In the genomic region with DNA sequence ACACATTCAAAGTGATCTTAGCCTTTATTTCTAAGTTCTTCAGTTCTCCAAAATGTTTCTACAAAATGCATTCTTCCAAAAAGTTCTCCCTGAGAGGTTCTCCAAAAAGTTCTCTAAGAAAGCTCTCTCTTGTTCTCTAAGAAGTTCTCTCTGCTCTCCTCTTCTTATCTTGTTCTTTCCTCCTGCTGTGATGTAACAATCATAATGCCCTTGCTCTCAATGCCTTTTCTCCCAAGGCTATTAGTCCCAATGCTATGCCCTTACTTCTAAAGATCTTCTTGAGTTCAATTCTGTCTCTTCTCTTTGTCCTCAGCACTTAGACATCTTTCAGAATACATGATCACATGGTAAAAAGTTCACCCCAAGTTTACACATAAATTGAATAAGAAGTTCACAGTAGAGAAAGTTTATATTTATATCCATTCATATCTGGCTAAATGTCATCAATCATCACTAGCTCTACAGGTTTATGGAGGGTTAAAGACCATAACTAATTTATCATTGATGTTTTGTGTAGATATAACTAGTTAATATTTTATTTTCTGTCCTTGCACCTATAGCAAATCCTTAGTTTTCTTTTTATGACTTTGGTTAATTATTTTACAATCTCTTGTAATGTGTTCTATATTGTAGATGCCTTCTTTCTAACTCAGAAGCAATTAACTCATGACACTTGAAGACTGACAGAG, we compare ENCODE assay signal across 21 mouse cellular contexts. TPM values are rescaled to one million over a fixed set of nuclear protein-coding genes. Genes with fewer than 3 reads are reported as not detected.
DNase-seq lines count a peak whose midpoint lies in the region; ATAC-seq and TF ChIP-seq lines count a peak whose summit lies in the region.
"Had no signal": no experiment of that assay in that cellular context is flagged by ENCODE, and none has a peak within 500 bp of the region (broad histone marks: within the 10 kb centered on the region; RNA-seq: fewer than 3 reads in every experiment).

No protein-coding gene starts in this region.

- H3K9me3 ChIP-seq in intestine, embryonic 15.5 days = no peaks in the 10 kb centered on the region
- H3K9me3 ChIP-seq in intestine, postnatal 0 days (ENCODE audit: control insufficient read depth) = no peaks in the 10 kb centered on the region
- H3K9me3 ChIP-seq in intestine, embryonic 16.5 days (ENCODE audit: control insufficient read depth, low read length) = no peaks in the 10 kb centered on the region
- H3K9me3 ChIP-seq: G1E had no signal

- DNase-seq in ovary, postnatal 14 days (ENCODE audit: low spot score) = no peak
- DNase-seq: adrenal gland, adult 2 months; adrenal gland, adult 8-10 months; adrenal gland, postnatal 10 days; adrenal gland, postnatal 14 days; adrenal gland, postnatal 25 days; adrenal gland, postnatal 36 days; B cell, adult 2 months; cerebellum, adult 11 months; cerebellum, adult 11-12 months; cerebellum, adult 18-20 months had no signal

- no peak for TF ChIP-seq CTCF in intestine, postnatal 0 days (IDR thresholded peaks at IDR 0.05; ENCODE audit: low read depth)

- ATAC-seq in intestine, embryonic 15.5 days = peak; percentile 85
- no peak for ATAC-seq in intestine, postnatal 0 days
- peak; percentile 81 for ATAC-seq in intestine, embryonic 16.5 days
- ATAC-seq: activated CD4-positive, CD25-positive, alpha-beta regulatory T cell, adult 4 months; CD4-positive, CD25-positive, alpha-beta regulatory T cell, adult 4 months; Patski had no signal

- no peaks in the 10 kb centered on the region for H3K4me1 ChIP-seq in intestine, embryonic 15.5 days (replicated peaks)
- H3K4me1 ChIP-seq in intestine, postnatal 0 days (replicated peaks; ENCODE audit: control insufficient read depth, insufficient read depth, low read length) = no peaks in the 10 kb centered on the region
- no peaks in the 10 kb centered on the region for H3K4me1 ChIP-seq in intestine, embryonic 16.5 days (ENCODE audit: control insufficient read depth, insufficient read depth, low read length)

- H3K4me2 ChIP-seq in intestine, embryonic 15.5 days (replicated peaks) = no peak overlapping the region
- no peak overlapping the region for H3K4me2 ChIP-seq in intestine, postnatal 0 days (replicated peaks; ENCODE audit: low read depth)
- H3K4me2 ChIP-seq in intestine, embryonic 16.5 days (ENCODE audit: low read depth, low read length) = no peak overlapping the region

- no peaks in the 10 kb centered on the region for H3K36me3 ChIP-seq in intestine, embryonic 15.5 days
- no peaks in the 10 kb centered on the region for H3K36me3 ChIP-seq in intestine, postnatal 0 days (ENCODE audit: control insufficient read depth, insufficient read depth)
- H3K36me3 ChIP-seq in intestine, embryonic 16.5 days (ENCODE audit: control insufficient read depth, insufficient read depth, low read length) = no peaks in the 10 kb centered on the region
- H3K36me3 ChIP-seq: G1E had no signal

- H3K27me3 ChIP-seq in intestine, embryonic 15.5 days (replicated peaks) = no peaks in the 10 kb centered on the region
- no peaks in the 10 kb centered on the region for H3K27me3 ChIP-seq in intestine, postnatal 0 days (replicated peaks; ENCODE audit: control insufficient read depth, insufficient read depth, low read length)
- H3K27me3 ChIP-seq in intestine, embryonic 16.5 days (replicated peaks; ENCODE audit: control insufficient read depth, insufficient read depth, low read length) = no peaks in the 10 kb centered on the region
- H3K27me3 ChIP-seq: CH12.LX, Patski had no signal

- no peak overlapping the region for H3K4me3 ChIP-seq in intestine, embryonic 15.5 days (replicated peaks)
- no peak overlapping the region for H3K4me3 ChIP-seq in intestine, postnatal 0 days (ENCODE audit: low read depth, low read length)
- no peak overlapping the region for H3K4me3 ChIP-seq in intestine, embryonic 16.5 days (ENCODE audit: low read length)

- H3K27ac ChIP-seq in intestine, embryonic 15.5 days = no peak overlapping the region
- H3K27ac ChIP-seq in intestine, postnatal 0 days (ENCODE audit: low read depth, low read length) = no peak overlapping the region
- no peak overlapping the region for H3K27ac ChIP-seq in intestine, embryonic 16.5 days (ENCODE audit: low read length)

- no peak overlapping the region for H3K9ac ChIP-seq in intestine, embryonic 15.5 days
- H3K9ac ChIP-seq in intestine, postnatal 0 days (ENCODE audit: low read depth, low read length) = no peak overlapping the region
- no peak overlapping the region for H3K9ac ChIP-seq in intestine, embryonic 16.5 days (ENCODE audit: low read depth, low read length)

RNA-seq across cellular contexts. Expression of gene Olfr1406, which starts 16.1 kb away (rescaled TPM):
- not detected in 2 replicates for polyA plus RNA-seq in intestine, embryonic 15.5 days (2015; fragmentation: Nextera tagmentation; extraction: Ambion mirVana)
- not detected in 2 replicates for polyA plus RNA-seq in intestine, postnatal 0 days (2015; fragmentation: Nextera tagmentation; extraction: Ambion mirVana)
- polyA plus RNA-seq in intestine, embryonic 16.5 days (2015; fragmentation: Nextera tagmentation; extraction: Ambion mirVana) = not detected in 2 replicates
- polyA plus RNA-seq: activated CD4-positive, CD25-positive, alpha-beta regulatory T cell, adult 4 months; adrenal gland, adult 2 months; brain, embryonic 14.5 days; C2C12; CD4-positive, CD25-positive, alpha-beta regulatory T cell, adult 4 months; G1E; Patski had no signal

RNA-seq across cellular contexts. Expression of gene Olfr218, which starts 23.3 kb away (rescaled TPM):
- polyA plus RNA-seq in intestine, embryonic 15.5 days (2015; fragmentation: Nextera tagmentation; extraction: Ambion mirVana) = not detected in 2 replicates
- polyA plus RNA-seq in intestine, postnatal 0 days (2015; fragmentation: Nextera tagmentation; extraction: Ambion mirVana) = not detected in 2 replicates
- not detected in 2 replicates for polyA plus RNA-seq in intestine, embryonic 16.5 days (2015; fragmentation: Nextera tagmentation; extraction: Ambion mirVana)
- polyA plus RNA-seq: activated CD4-positive, CD25-positive, alpha-beta regulatory T cell, adult 4 months; adrenal gland, adult 2 months; brain, embryonic 14.5 days; C2C12; CD4-positive, CD25-positive, alpha-beta regulatory T cell, adult 4 months; G1E; Patski had no signal

RNA-seq across cellular contexts. Expression of gene Olfr1408, which starts 37.1 kb away (rescaled TPM):
- polyA plus RNA-seq in intestine, embryonic 15.5 days (2015; fragmentation: Nextera tagmentation; extraction: Ambion mirVana) = not detected in 2 replicates
- polyA plus RNA-seq in intestine, postnatal 0 days (2015; fragmentation: Nextera tagmentation; extraction: Ambion mirVana) = not detected in 2 replicates
- not detected in 2 replicates for polyA plus RNA-seq in intestine, embryonic 16.5 days (2015; fragmentation: Nextera tagmentation; extraction: Ambion mirVana)
- polyA plus RNA-seq: adrenal gland, adult 2 months; brain, embryonic 14.5 days; C2C12; CD4-positive, CD25-positive, alpha-beta regulatory T cell, adult 4 months; G1E; Patski had no signal

RNA-seq across cellular contexts. Expression of gene Olfr1404, which starts 37.9 kb away (rescaled TPM):
- not detected in 2 replicates for polyA plus RNA-seq in intestine, embryonic 15.5 days (2015; fragmentation: Nextera tagmentation; extraction: Ambion mirVana)
- not detected in 2 replicates for polyA plus RNA-seq in intestine, postnatal 0 days (2015; fragmentation: Nextera tagmentation; extraction: Ambion mirVana)
- polyA plus RNA-seq in intestine, embryonic 16.5 days (2015; fragmentation: Nextera tagmentation; extraction: Ambion mirVana) = not detected in 2 replicates
- polyA plus RNA-seq: activated CD4-positive, CD25-positive, alpha-beta regulatory T cell, adult 4 months; adrenal gland, adult 2 months; brain, embryonic 14.5 days; C2C12; CD4-positive, CD25-positive, alpha-beta regulatory T cell, adult 4 months; G1E; Patski had no signal

RNA-seq across cellular contexts. Expression of gene Fcer1a, which starts 52.7 kb away (rescaled TPM):
- 0.23 TPM in 1 of 2 replicates, not detected in the other for polyA plus RNA-seq in intestine, embryonic 15.5 days (2015; fragmentation: Nextera tagmentation; extraction: Ambion mirVana)
- 0.25 TPM in 1 of 2 replicates, not detected in the other for polyA plus RNA-seq in intestine, postnatal 0 days (2015; fragmentation: Nextera tagmentation; extraction: Ambion mirVana)
- polyA plus RNA-seq in intestine, embryonic 16.5 days (2015; fragmentation: Nextera tagmentation; extraction: Ambion mirVana) = 0.13 TPM in 1 of 2 replicates, not detected in the other
- polyA plus RNA-seq: activated CD4-positive, CD25-positive, alpha-beta regulatory T cell, adult 4 months; adrenal gland, adult 2 months; brain, embryonic 14.5 days; C2C12; CD4-positive, CD25-positive, alpha-beta regulatory T cell, adult 4 months; G1E; Patski had no signal
